Mouse (Mus musculus): ENCODE measurements around the gene Flvcr1.

Gene Flvcr1

GRCm38 (mm10) chr1:190980470-190980869, 45.5 kb downstream of the Flvcr1 start:
- no peak for DNase-seq (ENCODE audit: low read depth, low spot score)

DNA sequence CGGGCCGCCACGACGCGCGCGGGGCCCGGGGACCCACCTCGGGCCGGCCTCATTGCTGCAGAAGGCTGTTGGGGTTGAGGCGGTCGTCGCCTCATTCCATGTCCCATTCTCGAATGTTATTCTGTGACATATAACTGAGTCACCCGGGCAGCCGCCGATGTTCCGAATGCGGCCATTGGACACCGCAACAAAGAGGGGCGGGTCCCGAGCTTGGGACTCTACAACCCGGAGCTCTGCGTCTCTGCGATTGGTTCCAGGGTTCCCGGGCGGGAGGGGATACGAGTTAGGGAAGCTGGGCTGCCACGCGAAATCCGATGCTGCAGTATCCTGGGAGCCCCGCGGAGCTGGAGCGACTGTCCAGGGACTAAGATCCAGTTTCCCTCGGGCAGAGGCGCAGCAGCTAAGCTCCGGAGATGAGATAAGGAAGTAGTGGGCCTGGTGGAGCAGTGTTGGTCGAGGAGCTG, 46.8 kb downstream of the Flvcr1 start, which contains the start of gene Vash2:
Vash2 (minus strand) TSS at position 197 of the 464 bp plus-strand sequence.
- peak; percentile 89 for DNase-seq (ENCODE audit: low read depth, low spot score)

- DNase-seq (ENCODE audit: low read depth, low spot score), result peak; percentile 56
Observed at GRCm38 (mm10) chr1:190978511-190979073, 47.4 kb downstream of the Flvcr1 start.

DNA sequence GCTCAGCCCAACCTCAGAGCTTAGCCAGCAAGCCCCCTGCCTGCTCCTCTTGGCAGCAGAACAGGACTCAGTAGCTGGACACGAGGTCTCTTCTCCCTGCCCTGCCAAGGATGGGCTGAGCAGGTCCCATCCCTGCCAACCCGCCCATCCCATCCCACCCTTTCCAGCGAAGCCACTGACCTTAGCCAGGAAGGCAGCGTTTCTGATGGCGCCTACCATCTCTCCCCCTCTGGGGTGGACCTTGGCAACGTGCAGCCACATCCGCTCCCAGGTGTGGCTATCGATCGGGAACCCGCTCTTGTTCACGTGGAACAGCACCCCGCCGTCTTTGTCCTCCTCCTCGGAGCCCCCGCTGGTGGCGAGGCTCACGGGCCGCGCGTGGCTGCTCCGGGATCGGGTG, 48.0 kb downstream of the Flvcr1 start:
- peak; percentile 19 for DNase-seq (ENCODE audit: low read depth, low spot score)

DNA sequence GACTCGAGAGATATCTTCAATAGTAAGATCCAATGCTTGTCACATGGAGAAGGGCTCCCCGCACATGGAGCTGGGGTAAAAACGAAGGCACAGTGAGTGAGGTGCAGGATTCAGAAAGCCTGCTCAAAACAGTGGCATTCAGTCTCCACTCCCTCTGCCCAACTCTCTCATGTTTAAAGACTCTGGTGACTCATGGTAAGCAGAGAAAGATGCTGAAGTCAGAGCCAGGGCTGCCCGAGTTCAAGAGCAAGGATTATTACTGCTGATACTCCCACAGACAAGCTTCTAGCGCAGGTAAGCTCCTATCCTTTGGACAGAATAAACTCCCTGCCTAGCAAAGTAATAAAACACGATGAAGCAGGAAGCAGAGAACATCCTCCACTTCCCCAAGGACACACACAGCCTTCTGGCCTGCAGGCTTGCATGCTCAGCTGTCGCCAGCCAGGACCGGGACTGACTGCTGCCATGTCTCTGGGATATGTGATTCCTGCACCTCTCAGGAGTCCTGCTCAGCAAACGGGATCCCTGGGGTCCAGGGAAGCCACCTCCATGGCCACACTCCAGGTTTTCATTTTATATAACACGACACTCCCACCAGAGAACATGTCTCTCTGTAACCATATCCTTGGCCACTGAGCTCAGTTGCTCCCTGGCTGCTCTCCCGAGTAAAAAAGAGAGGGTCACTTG, 48.9 kb downstream of the Flvcr1 start:
- no peak for DNase-seq (ENCODE audit: low read depth, low spot score)

GRCm38 (mm10) chr1:190974833-190975232, 51.1 kb downstream of the Flvcr1 start:
- no peak for DNase-seq (ENCODE audit: low read depth, low spot score)

DNA sequence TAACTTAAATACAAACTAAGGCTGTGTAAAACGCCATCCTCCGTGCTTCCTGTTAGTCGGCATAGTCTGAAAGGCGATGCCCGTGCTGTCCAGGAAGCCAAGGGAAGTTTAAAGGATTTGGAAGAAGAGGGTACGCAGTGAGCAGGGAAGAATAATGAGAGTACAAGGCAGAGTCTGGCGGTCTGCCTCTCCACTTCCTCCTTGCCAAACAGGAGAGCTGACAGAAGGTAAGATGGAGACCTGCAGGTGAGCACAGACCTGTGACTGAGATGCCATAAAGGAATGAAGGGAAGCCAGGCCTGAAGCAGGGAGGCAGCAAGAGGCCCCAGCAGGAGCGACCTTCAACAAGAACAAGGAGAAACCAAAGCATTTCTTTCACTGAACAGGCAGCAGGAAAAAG, 51.8 kb downstream of the Flvcr1 start:
- no peak for DNase-seq (ENCODE audit: low read depth, low spot score)

DNA sequence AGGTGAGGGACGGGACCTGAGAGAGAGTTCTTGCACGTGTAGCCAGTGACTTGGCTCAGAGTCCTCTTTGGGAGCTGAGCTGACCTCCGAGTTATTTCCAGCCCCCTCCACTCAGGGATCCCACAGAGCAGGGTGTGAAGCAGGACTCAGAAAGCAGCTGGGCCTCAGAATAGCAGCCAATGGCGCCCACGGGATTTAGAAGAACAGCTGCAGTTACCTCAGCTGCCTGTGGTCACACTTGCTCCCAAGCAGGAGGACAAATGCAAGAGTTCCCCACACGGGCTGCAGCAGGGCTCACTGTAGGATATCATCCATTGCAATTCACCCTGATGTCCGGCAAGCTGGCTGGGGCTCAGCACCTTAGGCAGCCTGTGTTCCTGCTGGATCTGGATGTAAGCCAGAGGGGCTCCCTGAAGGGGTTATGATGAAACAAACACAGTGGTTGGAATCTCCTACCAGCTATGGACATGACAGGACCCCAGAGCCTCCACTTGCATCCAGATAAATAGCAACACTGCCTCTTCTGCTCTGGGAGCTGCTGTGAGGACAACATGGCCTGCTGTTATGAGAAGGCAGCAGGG, 53.3 kb downstream of the Flvcr1 start:
- DNase-seq (ENCODE audit: low read depth, low spot score), result no peak

DNA sequence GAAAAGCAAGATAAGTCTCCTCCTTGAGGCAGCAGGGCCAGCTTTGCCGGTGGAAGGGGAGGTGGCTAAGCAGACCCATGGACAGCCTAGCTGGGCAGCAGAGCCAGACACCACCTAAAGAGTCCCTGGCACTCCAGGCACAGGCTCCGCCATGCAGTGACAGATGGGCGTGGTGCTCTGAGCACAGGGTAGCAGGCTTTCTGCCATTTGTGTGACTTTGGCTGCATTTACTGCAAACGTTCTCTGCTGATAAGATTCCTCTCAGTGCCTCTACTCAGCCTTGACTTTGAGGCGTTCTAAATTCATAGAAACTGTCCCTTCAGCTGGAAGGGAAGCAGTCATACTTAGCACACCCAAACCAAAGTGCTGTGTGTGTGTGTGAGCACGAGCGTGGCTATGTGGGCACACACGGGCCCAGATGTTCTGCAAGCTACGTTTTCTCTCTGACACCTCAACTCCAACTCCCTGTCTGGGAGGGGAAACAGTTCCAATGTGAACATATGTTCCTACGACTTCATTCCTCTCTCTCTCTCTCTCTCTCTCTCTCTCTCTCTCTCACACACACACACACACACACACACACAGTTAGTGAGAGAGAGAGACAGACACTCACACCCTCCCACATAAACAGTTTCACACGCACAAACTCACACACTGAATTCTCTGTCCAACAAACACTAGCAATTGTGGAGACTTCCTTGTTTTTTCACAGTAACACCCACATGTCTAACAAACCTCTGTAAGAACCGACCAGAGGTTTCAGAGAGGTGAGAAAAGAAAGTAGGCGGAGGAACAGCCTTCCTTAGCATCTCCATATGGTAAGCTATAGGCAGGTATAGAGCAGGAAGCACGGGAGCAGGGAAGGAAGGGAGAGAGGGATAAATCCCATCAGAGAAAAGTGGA, 54.0 kb downstream of the Flvcr1 start:
- DNase-seq (ENCODE audit: low read depth, low spot score), result no peak

DNA sequence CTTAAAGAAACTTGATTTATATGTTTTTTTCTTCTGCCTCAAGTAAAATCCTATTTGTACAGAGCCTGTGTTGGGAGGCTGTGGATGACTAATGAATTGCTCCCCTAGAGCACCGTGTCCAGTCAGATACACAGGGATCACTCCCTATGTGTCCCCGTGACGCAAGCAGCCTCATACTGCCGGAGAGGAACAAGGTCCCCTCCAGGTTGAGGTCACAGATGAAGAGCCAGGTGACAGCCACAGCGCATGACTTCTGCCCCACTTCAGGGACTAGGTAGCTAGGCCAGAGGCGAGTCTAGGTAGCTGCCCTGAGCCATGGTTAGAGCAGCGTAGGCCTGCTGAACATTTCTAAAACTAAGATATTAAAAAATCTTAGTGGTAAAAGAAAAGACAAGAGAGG, 57.9 kb downstream of the Flvcr1 start:
- no peak for DNase-seq (ENCODE audit: low read depth, low spot score)

- no peak for DNase-seq (ENCODE audit: low read depth, low spot score)
Observed at GRCm38 (mm10) chr1:190964992-190965780, 60.8 kb downstream of the Flvcr1 start.

GRCm38 (mm10) chr1:190962760-190963159, 63.2 kb downstream of the Flvcr1 start:
- no peak for DNase-seq (ENCODE audit: low read depth, low spot score)

DNA sequence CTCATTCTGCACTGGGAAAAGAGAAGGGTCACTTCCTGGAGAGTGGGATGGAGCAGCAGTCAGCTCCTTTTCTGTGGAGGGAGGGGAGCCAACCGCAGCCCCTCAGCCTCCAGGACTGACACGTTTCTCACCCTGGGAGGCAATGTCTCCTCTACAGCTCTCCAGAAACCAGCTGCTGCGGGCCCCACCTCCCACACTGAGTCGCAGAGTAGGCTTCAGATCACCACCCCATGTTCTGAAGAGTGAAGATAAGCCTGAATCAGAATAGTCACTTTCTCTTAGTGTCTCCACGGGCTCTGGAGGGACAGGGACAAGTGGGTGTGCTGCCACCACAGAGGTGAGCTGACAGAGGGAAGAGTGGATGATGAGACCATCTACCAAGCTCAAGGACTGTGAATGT, 67.1 kb downstream of the Flvcr1 start:
- no peak for DNase-seq (ENCODE audit: low read depth, low spot score)
